Mouse (Mus musculus) hematopoietic stem cell, adult 5-6 weeks (primary cell): ENCODE measurements around the gene Camk2b. TPM values are rescaled to one million over a fixed set of nuclear protein-coding genes. Genes with fewer than 3 reads are reported as not detected.

ENCODE experiments used
- ATAC-seq, 2 experiments: fragments of 125-278 bp in 1 of 2; replicated peaks in 1 of 2; 2 replicates each; pipeline ENCODE4 v1.8.0; 2016 to 2017; ENCODE audit warnings: inconsistent platforms in 2 of 2, mild to moderate bottlenecking in 2 of 2, moderate number of reproducible peaks in 2 of 2, low read depth in 1 of 2, moderate TSS enrichment in 1 of 2; ENCODE audit not compliant: low FRiP score in 2 of 2, poor library complexity in 2 of 2, severe bottlenecking in 2 of 2, insufficient read depth in 1 of 2, low TSS enrichment in 1 of 2
- total RNA-seq: library from RNA; stranded (forward); fragments of 172-1452, 232-1000 nt; gene quantifications from 2 replicates; pipeline ENCODE4 v1.2.3, GENCODE M21; 2017

The Camk2b gene
- total RNA-seq, 1 experiment from 2014 or later = 1.7 TPM

GRCm38 (mm10) chr11:5974053-5974452 is 92.1 kb downstream of the Camk2b start:
- peak; percentile 48 to 54 for ATAC-seq

- ATAC-seq = no peak
These were observed 93.0 kb downstream of the Camk2b start for GRCm38 (mm10) chr11:5973151-5973550.

GRCm38 (mm10) chr11:5971202-5971601 is 95.0 kb downstream of the Camk2b start:
- no peak for ATAC-seq

- no peak for ATAC-seq
These were observed 97.9 kb downstream of the Camk2b start for GRCm38 (mm10) chr11:5968223-5968622.

- no peak for ATAC-seq
These were observed 99.4 kb downstream of the Camk2b start for GRCm38 (mm10) chr11:5966751-5967150.

- no peak for ATAC-seq
These were observed 100.3 kb downstream of the Camk2b start for GRCm38 (mm10) chr11:5965865-5966264.

GRCm38 (mm10) chr11:5960051-5960450 is 106.1 kb downstream of the Camk2b start:
- no peak for ATAC-seq

- peak; percentile 66 to 89 for ATAC-seq
These were observed 110.5 kb downstream of the Camk2b start, which contains the start of gene Ykt6 for GRCm38 (mm10) chr11:5955546-5956276. Ykt6 (plus strand) TSS chr11:5955693.

DNA sequence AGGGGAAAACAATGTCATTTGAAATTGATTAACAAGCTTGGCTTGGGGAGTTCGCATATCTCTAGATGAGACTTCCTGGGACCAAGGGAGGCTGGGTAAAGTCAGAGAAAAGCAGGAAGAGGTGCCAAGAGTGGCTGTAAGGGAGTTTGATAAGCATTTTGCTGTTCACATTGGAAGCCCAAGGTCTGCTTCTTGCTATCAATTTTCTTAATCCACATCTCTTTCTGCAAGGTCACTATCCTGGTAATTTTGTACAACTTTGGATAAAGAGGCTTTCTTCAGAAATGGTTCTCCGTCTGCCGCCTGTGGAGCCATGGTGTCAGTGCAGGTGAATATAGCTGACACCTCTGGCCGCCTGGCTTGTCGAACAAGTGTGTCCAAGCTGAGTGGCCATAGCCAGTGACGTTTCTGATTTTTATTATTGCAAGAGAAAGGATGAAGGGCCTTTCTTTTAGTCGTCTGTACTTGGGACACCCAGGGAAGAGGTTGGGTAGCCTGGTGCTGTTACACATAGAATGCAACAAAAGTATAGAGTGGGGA is 111.1 kb downstream of the Camk2b start:
- peak; percentile 50 to 53 for ATAC-seq

DNA sequence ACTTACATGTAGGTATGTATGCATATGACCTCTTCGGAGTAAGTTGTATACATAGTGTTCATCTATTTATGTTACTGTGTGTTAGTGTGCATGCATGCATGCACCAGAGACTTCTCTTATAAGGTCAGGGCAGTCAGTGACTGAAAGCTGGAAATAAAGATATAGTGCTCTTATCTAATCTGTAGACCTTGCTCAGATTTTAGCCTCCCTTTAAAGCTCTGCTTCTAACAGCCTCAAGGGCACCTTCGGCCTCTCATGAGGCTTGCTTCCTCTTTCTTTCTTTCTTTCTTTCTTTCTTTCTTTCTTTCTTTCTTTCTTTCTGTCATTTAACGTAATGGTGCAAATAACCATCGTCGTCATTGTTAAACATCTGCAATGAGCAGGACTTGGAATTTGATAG is 111.7 kb downstream of the Camk2b start:
- no peak for ATAC-seq

DNA sequence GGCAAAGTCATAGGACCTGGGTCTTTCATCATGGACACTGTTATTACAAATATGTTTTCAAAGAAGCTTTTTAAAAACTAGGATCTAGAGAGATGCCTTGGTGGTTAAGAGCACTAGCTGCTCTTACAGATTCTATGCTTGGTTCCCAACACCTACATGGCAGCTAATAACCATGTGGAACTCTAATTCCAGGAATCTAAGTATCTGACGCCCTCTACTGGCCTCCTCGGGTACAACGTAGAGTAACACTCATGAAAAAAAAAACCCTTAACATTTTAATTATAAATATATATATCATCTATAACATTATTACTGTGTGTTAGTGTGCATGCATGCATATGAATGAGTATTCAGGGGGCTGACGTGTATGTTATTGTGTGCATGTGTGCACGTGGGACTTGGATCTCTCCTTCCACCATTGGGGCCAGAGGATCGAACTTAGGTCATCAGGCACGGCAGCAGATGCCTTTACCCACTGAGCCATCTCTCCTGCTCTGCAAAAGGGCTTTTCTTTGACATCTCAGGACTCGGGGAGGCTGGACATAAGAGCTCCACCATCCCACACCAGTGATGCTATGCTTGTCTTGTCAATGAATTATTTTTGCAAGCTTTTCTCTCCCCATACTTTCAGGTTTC is 112.9 kb downstream of the Camk2b start:
- no peak for ATAC-seq

GRCm38 (mm10) chr11:5952501-5952900 is 113.7 kb downstream of the Camk2b start:
- no peak for ATAC-seq

GRCm38 (mm10) chr11:5949586-5950352 is 116.4 kb downstream of the Camk2b start, which contains the start of gene Gck:
Gck (minus strand) TSS chr11:5950081.
- ATAC-seq = peak; percentile 95 to 97

GRCm38 (mm10) chr11:5948546-5949250 is 117.5 kb downstream of the Camk2b start:
- no peak for ATAC-seq

DNA sequence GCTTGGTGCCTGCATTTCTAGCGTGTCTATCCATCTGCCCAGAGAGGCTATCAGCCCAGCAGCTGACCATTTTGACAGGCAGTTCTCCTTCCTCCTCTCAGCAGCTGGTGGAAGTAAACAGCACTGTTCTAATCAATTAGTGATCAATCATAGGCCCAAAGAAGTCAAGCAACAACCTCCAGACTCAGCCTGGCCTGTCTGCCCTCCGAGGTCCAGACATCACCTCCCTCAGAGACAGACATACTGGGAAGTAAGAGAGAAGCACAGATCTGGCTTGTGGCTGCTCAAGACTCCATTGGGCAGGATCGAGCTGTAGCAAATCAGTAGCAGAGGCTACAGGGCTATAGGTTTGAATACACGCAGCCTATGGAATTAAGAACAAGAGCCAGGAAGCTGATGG is 118.4 kb downstream of the Camk2b start:
- no peak for ATAC-seq

GRCm38 (mm10) chr11:5945096-5945495 is 121.1 kb downstream of the Camk2b start:
- 0 out of 4 replicates have a peak, but pooled peaks of 1 of the 2 experiments have one; percentile 11 for ATAC-seq

DNA sequence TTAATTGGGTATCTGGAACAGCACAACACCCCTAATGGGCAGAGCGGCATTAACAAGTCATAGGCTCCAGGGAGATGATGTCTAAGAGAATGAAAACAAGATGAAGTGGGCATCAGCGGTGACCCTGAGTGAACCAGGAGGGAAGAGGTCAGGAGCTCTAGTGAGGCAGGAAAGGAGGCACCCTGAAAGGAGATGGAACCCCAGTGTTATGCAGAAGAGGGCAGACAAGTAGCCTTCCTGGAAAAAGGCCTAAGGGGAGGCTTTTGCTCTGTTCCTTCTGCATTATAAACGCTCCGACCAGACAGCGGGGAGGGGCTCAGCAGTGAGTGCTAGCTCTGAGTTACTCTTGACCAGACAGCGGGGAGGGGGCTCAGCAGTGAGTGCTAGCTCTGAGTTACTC is 123.2 kb downstream of the Camk2b start:
- ATAC-seq = no peak
